ENCODE assay signal across 23 mouse cellular contexts in the genomic region with DNA sequence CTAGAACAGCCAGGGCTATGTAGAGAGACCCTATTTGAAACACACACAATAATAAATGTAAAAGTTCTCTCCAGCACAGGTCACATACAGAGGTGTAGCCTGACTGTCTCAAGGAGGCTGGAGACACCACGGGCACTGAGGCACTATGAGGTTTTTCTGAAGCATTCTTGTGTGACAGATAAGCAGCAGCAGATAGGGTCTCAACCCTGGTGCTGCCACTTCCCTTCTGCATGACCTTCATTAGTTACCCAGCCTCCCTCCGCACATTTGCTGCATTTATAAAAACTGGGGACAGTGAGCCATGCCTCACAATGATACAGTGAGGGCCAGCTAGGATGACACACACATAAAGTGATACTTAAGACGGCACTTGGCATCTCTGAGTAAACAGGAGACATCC. TPM values are rescaled to one million over a fixed set of nuclear protein-coding genes. Genes with fewer than 3 reads are reported as not detected.
A peak's percentile ranks its signal among the peaks of the same experiment; 100 is the strongest.
DNase-seq lines count a peak whose midpoint lies in the region; ATAC-seq and TF ChIP-seq lines count a peak whose summit lies in the region.
"Had no signal": no experiment of that assay in that cellular context is flagged by ENCODE, and none has a peak within 500 bp of the region (broad histone marks: within the 10 kb centered on the region; RNA-seq: fewer than 3 reads in every experiment).

No protein-coding gene starts in this region.

- H3K4me1 ChIP-seq in kidney, embryonic 15.5 days, result peaks cover 30% of the 10 kb centered on the region
- peaks cover 6% of the 10 kb centered on the region for H3K4me1 ChIP-seq in liver, adult 2 months (ENCODE audit: control insufficient read depth, insufficient read depth, low read length)
- H3K4me1 ChIP-seq in MEL (ENCODE audit: control insufficient read depth in 1 of 2, insufficient read depth in 2 of 2, low read length in 2 of 2), result peaks cover 21 to 22% of the 10 kb centered on the region in 2 experiments

- no peak overlapping the region for H3K9ac ChIP-seq in kidney, embryonic 15.5 days
- no peak overlapping the region for H3K9ac ChIP-seq in liver, adult 2 months (ENCODE audit: low read depth, low read length)
- peak overlapping the region; percentile 42 for H3K9ac ChIP-seq in MEL (ENCODE audit: control insufficient read depth, low read depth, low read length, poor library complexity, severe bottlenecking)
- H3K9ac ChIP-seq: embryonic facial prominence, embryonic 13.5 days; forebrain, embryonic 12.5 days; heart, embryonic 15.5 days; hindbrain, embryonic 15.5 days had no signal

- ATAC-seq in kidney, embryonic 15.5 days (replicated peaks; ENCODE audit: low FRiP score), result no peak
- ATAC-seq in cerebellum, adult (ENCODE audit: insufficient number of reproducible peaks, low FRiP score, low TSS enrichment), result no peak
- ATAC-seq: CD4-positive, CD25-positive, alpha-beta regulatory T cell, adult 4 months; forebrain, embryonic 16.5 days had no signal

- no peaks in the 10 kb centered on the region for H3K27me3 ChIP-seq in kidney, embryonic 15.5 days
- H3K27me3 ChIP-seq in liver, adult 2 months (ENCODE audit: control insufficient read depth, insufficient read depth, low read length), result no peaks in the 10 kb centered on the region
- no peaks in the 10 kb centered on the region for H3K27me3 ChIP-seq in MEL (ENCODE audit: control insufficient read depth in 1 of 2, insufficient read depth in 2 of 2, low read length in 2 of 2)
- H3K27me3 ChIP-seq: embryonic facial prominence, embryonic 13.5 days; forebrain, embryonic 12.5 days; heart, embryonic 15.5 days; hindbrain, embryonic 15.5 days had no signal

- TF ChIP-seq RAD21 in MEL (IDR thresholded peaks at IDR 0.05; ENCODE audit: low read depth, low read length), result no peak

- 45% methylated on average over 3 of the region's 3 CpGs for WGBS in kidney, embryonic 15.5 days
- WGBS in liver, adult 2 months, result 79% methylated on average over 3 of the region's 3 CpGs

- H3K4me2 ChIP-seq in kidney, embryonic 15.5 days, result no peak overlapping the region
- H3K4me2 ChIP-seq: forebrain, embryonic 12.5 days; hindbrain, embryonic 15.5 days had no signal

- H3K79me2 ChIP-seq in liver, adult 2 months (ENCODE audit: control insufficient read depth, insufficient read depth, low read length), result no peaks in the 10 kb centered on the region
- no peaks in the 10 kb centered on the region for H3K79me2 ChIP-seq in MEL (ENCODE audit: control insufficient read depth, insufficient read depth, low read length, poor library complexity)

- TF ChIP-seq CTCF in liver, adult 2 months (IDR thresholded peaks at IDR 0.05; ENCODE audit: low read depth, low read length), result no peak
- no peak for TF ChIP-seq CTCF in MEL (IDR thresholded peaks at IDR 0.05 in 2 of 3, conservative IDR thresholded peaks at IDR 0.05 in 1 of 3; ENCODE audit: control insufficient read depth in 1 of 3, insufficient read depth in 1 of 3, low read depth in 2 of 3, low read length in 3 of 3, poor library complexity in 1 of 3, severe bottlenecking in 1 of 3)

- TF ChIP-seq EP300 in MEL (IDR thresholded peaks at IDR 0.05; ENCODE audit: low read depth in 1 of 2, low read length in 2 of 2), result peak in 1 of 2 experiments; percentile 43; a peak in 2 of 4 replicates

- no peaks in the 10 kb centered on the region for H3K9me3 ChIP-seq in kidney, embryonic 15.5 days (replicated peaks)
- no peaks in the 10 kb centered on the region for H3K9me3 ChIP-seq in MEL (replicated peaks; ENCODE audit: insufficient read depth, low read length)
- H3K9me3 ChIP-seq: embryonic facial prominence, embryonic 13.5 days; forebrain, embryonic 12.5 days; G1E; heart, embryonic 15.5 days; hindbrain, embryonic 10.5 days; hindbrain, embryonic 15.5 days had no signal

- H3K36me3 ChIP-seq in kidney, embryonic 15.5 days, result peaks cover 37% of the 10 kb centered on the region
- no peaks in the 10 kb centered on the region for H3K36me3 ChIP-seq in liver, adult 2 months (ENCODE audit: control insufficient read depth, insufficient read depth, low read length)
- peaks cover 0 to 18% of the 10 kb centered on the region in 2 experiments; a peak in 2 of 4 replicates for H3K36me3 ChIP-seq in MEL (ENCODE audit: control insufficient read depth in 1 of 2, insufficient read depth in 2 of 2, low read length in 2 of 2)
- H3K36me3 ChIP-seq: G1E; hindbrain, embryonic 15.5 days had no signal

- H3K4me3 ChIP-seq in kidney, embryonic 15.5 days (replicated peaks), result no peak overlapping the region
- H3K4me3 ChIP-seq in liver, adult 2 months (ENCODE audit: insufficient read depth, low read depth, low read length), result no peak overlapping the region
- H3K4me3 ChIP-seq in MEL (ENCODE audit: control insufficient read depth in 1 of 2, insufficient read depth in 1 of 2, low read depth in 2 of 2, low read length in 2 of 2), result peak overlapping the region in 1 of 2 experiments; percentile 23; a peak in 2 of 4 replicates
- H3K4me3 ChIP-seq: embryonic facial prominence, embryonic 13.5 days; forebrain, embryonic 12.5 days; heart, embryonic 15.5 days; hindbrain, embryonic 10.5 days; hindbrain, embryonic 15.5 days had no signal

- peak; percentile 30 for DNase-seq in gastrocnemius, adult 18-20 months (ENCODE audit: low spot score)
- no peak for DNase-seq in gastrocnemius, postnatal 10 days
- DNase-seq in kidney, postnatal 25 days, result no peak
- no peak for DNase-seq in liver, adult 2 months (ENCODE audit: extremely low read depth, low read depth, low spot score)
- DNase-seq in liver, result no peak
- peak; percentile 66 for DNase-seq in MEL (ENCODE audit: low read depth, low spot score)
- DNase-seq: adrenal gland, postnatal 10 days; B cell, adult 2 months; cerebellum, adult 11-12 months; cerebellum, adult 9-10 months; cerebellum, postnatal 25 days; heart, adult 18-20 months; heart, postnatal 14 days had no signal

- H3K27ac ChIP-seq in kidney, embryonic 15.5 days, result peak overlapping the region; percentile 65; the same call in 1 of the 2 replicates
- H3K27ac ChIP-seq in liver, adult 2 months (replicated peaks; ENCODE audit: insufficient read depth, low read depth, low read length), result peak overlapping the region; percentile 6; the same call in 1 of the 2 replicates
- peak overlapping the region; percentile 32; the same call in 1 of the 2 replicates for H3K27ac ChIP-seq in MEL (ENCODE audit: control insufficient read depth, low read depth, low read length)
- H3K27ac ChIP-seq: embryonic facial prominence, embryonic 13.5 days; forebrain, embryonic 12.5 days; heart, embryonic 15.5 days; hindbrain, embryonic 10.5 days; hindbrain, embryonic 15.5 days had no signal

- TF ChIP-seq POLR2A in liver, adult 2 months (IDR thresholded peaks at IDR 0.05; ENCODE audit: extremely low read depth, insufficient read depth, low read length), result no peak
- TF ChIP-seq POLR2A in MEL (IDR thresholded peaks at IDR 0.05; ENCODE audit: control insufficient read depth in 1 of 2, insufficient read depth in 1 of 2, low read depth in 1 of 2, low read length in 2 of 2, poor library complexity in 1 of 2), result no peak

TF ChIP-seq in MEL, 35 proteins besides CTCF, POLR2A, EP300 and RAD21 (continues in another document):
- TF ChIP-seq GATA1 (IDR thresholded peaks at IDR 0.05; ENCODE audit: low read depth, low read length), result peak; percentile 84

RNA-seq across cellular contexts. Expression of a gene that starts 8.5 kb away (rescaled TPM):
- total RNA-seq in gastrocnemius, adult 18-20 months (2021), result 10 to 100 TPM; 73.7 to 75.0 TPM
- total RNA-seq in gastrocnemius, postnatal 10 days (2021), result 10 to 100 TPM; 48.6 to 52.8 TPM
- polyA plus RNA-seq in kidney, embryonic 15.5 days (2015; fragmentation: Nextera tagmentation; extraction: Ambion mirVana), result 96.9 and 105 TPM in 2 replicates
- 44.9 and 57.5 TPM in 2 replicates for total RNA-seq in liver, adult 2 months (2014; rRNA removed)
- 73.7 and 77.0 TPM in 2 replicates for polyA plus RNA-seq in liver, adult 2 months (2012; rRNA removed)
- total RNA-seq in MEL (2012; rRNA removed), result 76.0 and 107 TPM in 2 replicates
- polyA plus RNA-seq in MEL (2012; ENCODE audit: insufficient read depth in 1 of 2, insufficient read length in 2 of 2, low read depth in 1 of 2, low replicate concordance in 2 of 2, missing spikeins in 1 of 2), result 100 to 1,000 TPM in 1 of 2 experiments, not detected in 1; 103 TPM

RNA-seq across cellular contexts. Expression of a gene that starts 9.4 kb away (rescaled TPM):
- total RNA-seq in gastrocnemius, adult 18-20 months (2021), result 1 to 10 TPM; 6.1 to 9.6 TPM
- 10 to 100 TPM; 14.8 to 16.6 TPM for total RNA-seq in gastrocnemius, postnatal 10 days (2021)
- 39.8 and 40.8 TPM in 2 replicates for polyA plus RNA-seq in kidney, embryonic 15.5 days (2015; fragmentation: Nextera tagmentation; extraction: Ambion mirVana)
- total RNA-seq in liver, adult 2 months (2014; rRNA removed), result 4.8 and 5.2 TPM in 2 replicates
- 3.0 and 3.4 TPM in 2 replicates for polyA plus RNA-seq in liver, adult 2 months (2012; rRNA removed)
- 4.3 and 5.1 TPM in 2 replicates for total RNA-seq in MEL (2012; rRNA removed)
- polyA plus RNA-seq in MEL (2012; ENCODE audit: insufficient read depth in 1 of 2, insufficient read length in 2 of 2, low read depth in 1 of 2, low replicate concordance in 2 of 2, missing spikeins in 1 of 2), result 1 to 10 TPM in 1 of 2 experiments, not detected in 1; 7.7 TPM

RNA-seq across cellular contexts. Expression of a gene that starts 9.5 kb away (rescaled TPM):
- total RNA-seq in gastrocnemius, adult 18-20 months (2021), result 1,000 to 10,000 TPM; 1,075 to 1,237 TPM
- total RNA-seq in gastrocnemius, postnatal 10 days (2021), result 1,000 to 10,000 TPM; 1,294 to 1,303 TPM
- 1,600 and 1,610 TPM in 2 replicates for polyA plus RNA-seq in kidney, embryonic 15.5 days (2015; fragmentation: Nextera tagmentation; extraction: Ambion mirVana)
- total RNA-seq in liver, adult 2 months (2014; rRNA removed), result 904 and 942 TPM in 2 replicates
- polyA plus RNA-seq in liver, adult 2 months (2012; rRNA removed), result 220 and 226 TPM in 2 replicates
- total RNA-seq in MEL (2012; rRNA removed), result 5,481 and 6,504 TPM in 2 replicates
- polyA plus RNA-seq in MEL (2012; ENCODE audit: insufficient read depth in 1 of 2, insufficient read length in 2 of 2, low read depth in 1 of 2, low replicate concordance in 2 of 2, missing spikeins in 1 of 2), result 1,000 to 10,000 TPM in 1 of 2 experiments, not detected in 1; 2,476 TPM

RNA-seq across cellular contexts. Expression of a gene that starts 20.4 kb away (rescaled TPM):
- total RNA-seq in gastrocnemius, adult 18-20 months (2021), result not detected
- under 1 TPM in 1 of 2 experiments, not detected in 1; 0.49 TPM for total RNA-seq in gastrocnemius, postnatal 10 days (2021)
- polyA plus RNA-seq in kidney, embryonic 15.5 days (2015; fragmentation: Nextera tagmentation; extraction: Ambion mirVana), result 3.7 and 6.9 TPM in 2 replicates
- 0.09 and 0.13 TPM in 2 replicates for total RNA-seq in liver, adult 2 months (2014; rRNA removed)
- 0.12 and 0.16 TPM in 2 replicates for polyA plus RNA-seq in liver, adult 2 months (2012; rRNA removed)
- 0.08 TPM in 1 of 2 replicates, not detected in the other for total RNA-seq in MEL (2012; rRNA removed)
- polyA plus RNA-seq in MEL (2012; ENCODE audit: insufficient read depth in 1 of 2, insufficient read length in 2 of 2, low read depth in 1 of 2, low replicate concordance in 2 of 2, missing spikeins in 1 of 2), result under 1 TPM in 1 of 2 experiments, not detected in 1; 0.07 TPM
- total RNA-seq: heart, postnatal 14 days had no signal
- polyA plus RNA-seq: G1E had no signal

RNA-seq across cellular contexts. Expression of a gene that starts 25.0 kb away (rescaled TPM):
- 10 to 100 TPM; 38.9 to 40.7 TPM for total RNA-seq in gastrocnemius, adult 18-20 months (2021)
- 10 to 100 TPM; 68.7 to 77.9 TPM for total RNA-seq in gastrocnemius, postnatal 10 days (2021)
- polyA plus RNA-seq in kidney, embryonic 15.5 days (2015; fragmentation: Nextera tagmentation; extraction: Ambion mirVana), result 101 and 104 TPM in 2 replicates
- total RNA-seq in liver, adult 2 months (2014; rRNA removed), result 59.3 and 64.3 TPM in 2 replicates
- polyA plus RNA-seq in liver, adult 2 months (2012; rRNA removed), result 67.7 and 68.0 TPM in 2 replicates
- 47.2 and 58.5 TPM in 2 replicates for total RNA-seq in MEL (2012; rRNA removed)
- polyA plus RNA-seq in MEL (2012; ENCODE audit: insufficient read depth in 1 of 2, insufficient read length in 2 of 2, low read depth in 1 of 2, low replicate concordance in 2 of 2, missing spikeins in 1 of 2), result 10 to 100 TPM; 61.7 to 80.5 TPM

Comparison
In these comparisons a context has a peak if more than half of its experiments do, and no peak if none do; other contexts are left out.
1. DNase-seq: peak in gastrocnemius, adult 18-20 months (single experiment) and MEL (single experiment); none in gastrocnemius, postnatal 10 days (single experiment), kidney, postnatal 25 days (0 of 2), liver, adult 2 months (single experiment) and liver (single experiment).
2. H3K27ac ChIP-seq: peak in every context shown above with its lines; median percentile 65 in kidney, embryonic 15.5 days; 32 in MEL; 6 in liver, adult 2 months.